Mouse (Mus musculus) retina, postnatal 7 days (tissue): ENCODE measurements at regions not wholly inside any gene's neighbourhood (a gene's known extent, or its start where the extent isn't known, plus 50 kb on each side); places are given as distances from the start of the nearest gene placed in this dataset.

Experiments used
- DNase-seq: peaks from one replicate; pipeline ENCODE4 v3.0.0-alpha.2; 2012; ENCODE audit warnings: low read depth, low spot score

- peak; percentile 11 for DNase-seq
Measured at GRCm38 (mm10) chr19:56177231-56177745, 109.6 kb upstream of the Habp2 start.

- no peak for DNase-seq
Measured at GRCm38 (mm10) chr19:56185756-56186155, 101.2 kb upstream of the Habp2 start.

- DNase-seq: no peak
Measured at GRCm38 (mm10) chr19:56189185-56189584, 97.8 kb upstream of the Habp2 start.

- DNase-seq: no peak
Measured at GRCm38 (mm10) chr19:56190222-56190621, 96.7 kb upstream of the Habp2 start.

- no peak for DNase-seq
Measured at GRCm38 (mm10) chr19:56198474-56199236, 88.3 kb upstream of the Habp2 start.

DNA sequence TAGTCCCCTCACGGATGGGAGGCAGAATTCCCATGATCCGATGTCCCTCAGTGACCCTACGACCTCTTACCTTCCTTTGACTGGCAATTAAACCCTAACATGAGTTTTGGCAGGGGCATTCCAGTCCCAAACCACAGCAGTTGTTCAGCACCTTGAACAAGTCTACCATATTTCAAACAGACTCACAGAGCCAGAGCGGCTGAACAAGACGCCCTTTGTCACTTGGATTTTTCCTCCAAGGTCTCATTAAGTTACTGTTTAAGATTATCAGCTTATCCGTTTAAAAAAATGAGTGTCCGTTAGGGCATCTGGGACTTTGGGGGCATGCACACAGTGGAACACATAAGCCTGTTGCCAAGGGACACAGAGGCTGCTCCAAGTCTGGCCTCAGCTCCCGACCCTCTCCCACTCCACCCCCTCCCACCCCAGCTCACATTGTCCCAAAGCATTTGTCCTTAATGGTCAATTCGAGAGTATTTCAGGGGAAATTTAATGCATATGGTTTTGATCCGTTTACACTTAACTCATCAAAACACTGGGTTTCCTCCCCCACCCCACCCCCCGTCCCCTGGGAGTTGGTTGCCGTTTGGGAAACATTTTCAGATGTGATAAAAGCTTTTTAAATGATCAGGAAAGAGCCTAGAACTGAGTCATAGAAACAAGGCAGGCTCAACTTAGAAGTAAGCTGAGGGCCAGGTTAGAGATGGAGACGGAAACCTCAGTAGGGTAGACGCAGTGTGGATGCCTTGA, 87.4 kb upstream of the Habp2 start:
- DNase-seq: no peak

- no peak for DNase-seq
Measured at GRCm38 (mm10) chr19:56201007-56201682, 85.8 kb upstream of the Habp2 start.

GRCm38 (mm10) chr19:56201738-56202480, 85.0 kb upstream of the Habp2 start:
- no peak for DNase-seq

DNA sequence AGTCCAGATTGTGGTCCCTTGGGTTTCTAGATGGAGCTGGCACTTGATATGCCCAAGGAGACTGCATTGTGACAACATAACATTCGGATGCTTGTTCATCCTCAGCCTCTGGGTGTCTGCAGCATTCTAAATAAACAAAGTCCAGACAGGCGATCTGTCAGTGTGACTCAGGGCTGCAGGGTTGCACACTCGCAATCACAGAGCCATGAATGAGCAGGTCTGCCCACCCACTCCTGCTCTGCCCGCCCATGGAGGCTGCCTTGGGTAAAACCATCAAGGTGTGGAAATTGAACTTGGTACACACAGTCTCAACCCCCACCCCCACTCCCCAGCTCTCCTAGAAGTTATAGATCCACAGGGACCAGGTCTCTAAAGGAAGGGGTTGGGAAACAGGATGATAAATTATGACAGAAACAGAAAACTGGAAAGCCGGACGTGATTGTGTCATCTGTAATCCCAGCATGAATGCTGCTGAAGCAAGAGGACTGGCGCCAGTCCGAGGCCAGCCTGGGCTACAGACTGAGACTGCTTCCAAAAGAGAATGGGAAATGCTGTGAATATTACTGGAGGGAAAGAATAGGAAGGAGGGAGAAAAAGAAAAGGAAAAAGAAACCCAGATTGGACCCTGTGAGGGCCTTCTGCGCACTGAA, 84.3 kb upstream of the Habp2 start:
- DNase-seq: no peak

DNA sequence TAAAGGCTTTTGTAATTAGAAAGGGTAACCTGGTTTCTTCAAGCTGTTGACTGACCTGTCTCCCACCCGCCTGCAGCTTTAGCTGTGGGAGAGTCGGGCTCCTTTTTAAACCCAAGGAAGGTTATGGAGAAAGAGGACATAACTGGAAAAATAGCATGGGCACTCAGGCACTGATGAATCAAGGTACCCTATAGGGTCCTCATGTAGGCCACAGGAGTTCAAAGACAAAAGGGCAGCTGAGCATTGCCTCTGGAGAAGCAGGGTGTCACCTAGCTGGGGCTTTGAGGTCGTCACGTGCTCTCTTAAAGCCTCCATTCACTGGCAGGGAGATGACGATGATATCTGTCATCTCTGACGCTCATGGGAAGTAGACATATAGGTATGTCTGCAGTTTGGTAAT, 68.4 kb upstream of the Habp2 start:
- no peak for DNase-seq

DNA sequence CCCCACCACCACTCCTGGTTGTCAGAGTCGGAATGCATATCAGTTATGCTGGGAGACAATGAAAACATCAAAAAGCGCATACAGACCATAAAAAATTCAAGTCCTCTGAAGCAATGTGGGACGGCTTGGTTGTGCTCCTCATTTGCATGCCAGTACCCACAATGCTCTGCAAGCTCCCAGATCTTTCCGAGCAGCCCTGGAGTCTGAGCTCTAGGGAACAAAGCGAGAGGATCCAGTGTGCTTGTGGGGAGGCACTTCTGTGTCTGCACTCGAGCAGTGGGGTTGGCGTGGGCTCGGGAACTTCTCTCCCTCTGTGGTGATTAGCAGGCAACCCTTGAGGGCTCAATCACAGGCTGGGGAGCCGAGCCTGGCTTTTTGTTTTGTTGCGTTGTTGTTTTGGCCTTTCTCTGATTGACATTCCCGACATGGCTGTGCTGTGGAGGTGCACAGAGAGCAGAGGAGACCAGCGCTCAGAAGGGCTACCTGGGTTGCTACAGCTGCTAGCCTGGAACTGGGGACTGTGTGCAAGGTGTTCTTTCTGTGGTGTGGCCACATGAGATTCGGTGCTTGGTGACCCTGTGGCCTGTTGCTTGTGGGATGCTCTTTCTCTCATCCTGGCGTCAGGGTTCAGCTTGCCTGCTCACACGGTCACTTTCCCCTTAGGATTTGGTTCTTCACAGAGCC, 66.1 kb upstream of the Habp2 start:
- no peak for DNase-seq

DNA sequence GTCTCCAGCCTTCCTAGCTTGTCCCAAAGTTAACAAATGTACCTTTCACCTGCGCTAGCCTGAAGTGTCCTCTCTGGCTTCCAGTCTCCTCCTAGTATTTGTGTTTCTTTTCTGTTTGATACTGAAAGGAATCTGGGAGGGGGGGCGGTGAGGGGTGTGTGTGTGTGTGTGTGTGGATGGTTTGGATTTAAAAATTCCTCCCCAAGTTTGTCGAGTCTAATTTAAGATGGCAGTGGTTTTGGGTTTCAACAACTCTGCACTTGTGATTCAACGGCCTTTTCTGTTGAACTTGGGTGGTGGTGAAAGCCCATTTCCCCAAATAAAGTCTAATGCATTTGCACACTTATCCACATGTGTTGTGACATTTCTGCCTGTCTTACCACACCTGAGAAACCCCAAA, 64.4 kb upstream of the Habp2 start:
- no peak for DNase-seq

- no peak for DNase-seq
Measured at GRCm38 (mm10) chr19:56225039-56225438, 61.9 kb upstream of the Habp2 start.

DNA sequence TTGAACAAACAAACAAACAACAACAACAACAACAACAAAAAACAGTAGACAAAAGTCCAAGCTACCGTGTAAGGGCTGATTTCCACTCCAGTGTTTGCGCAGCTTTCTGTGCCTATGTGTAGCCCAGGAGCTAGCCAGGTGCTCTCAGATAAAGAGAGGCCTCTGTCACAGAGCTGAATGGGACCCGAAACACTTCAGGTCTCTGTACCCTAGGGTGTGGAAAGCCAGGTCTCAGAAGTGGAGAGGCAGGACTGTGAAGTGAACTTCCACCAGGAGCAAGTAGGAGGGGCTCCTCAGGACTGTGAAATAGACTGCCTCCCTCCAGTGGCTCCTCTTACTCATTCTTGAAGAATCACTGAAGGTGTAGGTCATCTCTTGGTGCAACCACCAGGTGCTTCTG, 61.4 kb upstream of the Habp2 start:
- DNase-seq: no peak

GRCm38 (mm10) chr19:56228586-56228985, 58.4 kb upstream of the Habp2 start:
- DNase-seq: no peak

GRCm38 (mm10) chr19:56231430-56231829, 55.5 kb upstream of the Habp2 start:
- no peak for DNase-seq

GRCm38 (mm10) chr19:56231849-56232248, 55.1 kb upstream of the Habp2 start:
- no peak for DNase-seq

DNA sequence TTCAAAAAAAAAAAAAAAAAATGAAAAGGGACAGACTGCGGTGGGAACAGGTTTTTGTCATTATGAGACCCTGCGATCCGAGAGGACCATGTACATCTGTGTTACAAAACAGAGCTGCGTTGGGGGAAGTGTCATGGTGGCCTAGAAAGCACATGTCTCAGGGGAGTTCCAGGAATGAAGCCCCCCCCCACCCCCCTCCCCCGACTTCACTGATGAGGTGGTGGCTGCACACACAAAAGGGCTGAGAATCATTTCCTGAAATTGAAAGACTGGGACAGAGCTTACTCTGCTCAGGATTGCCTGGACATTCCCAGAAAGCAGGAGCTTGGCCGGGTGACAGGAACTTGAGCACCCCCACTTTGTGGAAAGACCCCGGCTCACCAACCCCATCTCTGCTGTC, 54.7 kb upstream of the Habp2 start:
- no peak for DNase-seq

GRCm38 (mm10) chr19:56232950-56233349, 54.0 kb upstream of the Habp2 start:
- no peak for DNase-seq

DNA sequence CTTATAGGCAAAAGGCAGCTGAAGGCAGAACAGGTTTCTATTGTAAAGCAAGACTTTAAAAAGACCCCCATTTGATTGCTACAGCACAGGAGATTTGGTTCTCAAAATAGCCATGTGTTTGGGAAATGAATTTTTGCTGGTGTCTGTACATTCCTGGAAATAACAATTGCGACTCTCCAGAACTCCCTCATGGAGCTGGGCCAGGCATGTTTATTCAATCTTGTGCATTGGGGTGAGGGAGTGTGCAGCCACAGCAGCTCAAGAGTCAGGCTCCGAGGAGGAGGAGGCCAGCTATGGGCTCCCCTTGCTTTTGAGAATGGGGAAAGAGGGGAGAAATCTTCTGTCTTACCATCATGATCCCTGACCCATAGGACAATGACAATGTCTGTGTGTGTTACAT, 51.9 kb upstream of the Habp2 start:
- no peak for DNase-seq
